Mouse (Mus musculus) mouse trophoblast stem cell (cell line): ENCODE results near the gene Ect2.

Experiments
- in situ Hi-C, 2 experiments: fragments of 300-500 bp; cut with MseI, MboI; formaldehyde crosslinking; loops; 2 replicates in 1 of 2; 3 replicates in 1 of 2; pipeline ENCODE4 v1.15.1; 2025

The Ect2 gene

GRCm38 (mm10) chr3:27158910-27159309, 5.2 kb upstream of the Ect2 start:
- in situ Hi-C loops = no loop called here

GRCm38 (mm10) chr3:27156594-27156949, 2.9 kb upstream of the Ect2 start:
- in situ Hi-C loops = no loop called here

- in situ Hi-C loops = no loop called here
These were observed 2.3 kb upstream of the Ect2 start for GRCm38 (mm10) chr3:27155856-27156593.

- in situ Hi-C loops = no loop called here
These were observed 1.6 kb upstream of the Ect2 start for GRCm38 (mm10) chr3:27155051-27155855.

GRCm38 (mm10) chr3:27154280-27154679, 602 bp upstream of the Ect2 start:
- in situ Hi-C loops = no loop called here

- in situ Hi-C loops = no loop called here
These were observed 447 bp downstream of the Ect2 start for GRCm38 (mm10) chr3:27153191-27153671.

- in situ Hi-C loops = no loop called here
These were observed 7.9 kb downstream of the Ect2 start for GRCm38 (mm10) chr3:27145733-27146132.

GRCm38 (mm10) chr3:27143570-27143969, 10.1 kb downstream of the Ect2 start:
- in situ Hi-C loops = no loop called here

- in situ Hi-C loops = no loop called here
These were observed 13.6 kb downstream of the Ect2 start for GRCm38 (mm10) chr3:27140101-27140500.

- in situ Hi-C loops = no loop called here
These were observed 31.7 kb downstream of the Ect2 start for GRCm38 (mm10) chr3:27121864-27122450.

- in situ Hi-C loops = no loop called here
These were observed 32.7 kb downstream of the Ect2 start for GRCm38 (mm10) chr3:27120932-27121331.

GRCm38 (mm10) chr3:27118227-27118626, 35.5 kb downstream of the Ect2 start:
- in situ Hi-C loops = no loop called here

GRCm38 (mm10) chr3:27110860-27111259, 42.8 kb downstream of the Ect2 start:
- in situ Hi-C loops = no loop called here

- in situ Hi-C loops = no loop called here
These were observed 44.6 kb downstream of the Ect2 start for GRCm38 (mm10) chr3:27109109-27109508.

GRCm38 (mm10) chr3:27107142-27107541, 46.5 kb downstream of the Ect2 start:
- in situ Hi-C loops = no loop called here

GRCm38 (mm10) chr3:27102965-27103364, 50.7 kb downstream of the Ect2 start:
- in situ Hi-C loops = no loop called here

GRCm38 (mm10) chr3:27098633-27099032, 55.0 kb downstream of the Ect2 start:
- in situ Hi-C loops = no loop called here

GRCm38 (mm10) chr3:27086221-27086620, 67.5 kb downstream of the Ect2 start:
- in situ Hi-C loops = no loop called here

- in situ Hi-C loops = no loop called here
These were observed 72.2 kb downstream of the Ect2 start for GRCm38 (mm10) chr3:27081229-27082060.

GRCm38 (mm10) chr3:27080061-27080770, 73.5 kb downstream of the Ect2 start:
- in situ Hi-C loops = no loop called here

- in situ Hi-C loops = no loop called here
These were observed 79.8 kb downstream of the Ect2 start for GRCm38 (mm10) chr3:27073884-27074283.
